Mouse (Mus musculus) liver, adult 2 months (tissue): ENCODE data around the gene AI481877. TPM values are rescaled to one million over a fixed set of nuclear protein-coding genes. Genes with fewer than 3 reads are reported as not detected.
A peak's percentile ranks its signal among the peaks of the same experiment; 100 is the strongest.

Experiments used
- DNase-seq: peaks from one replicate; pipeline ENCODE4 v3.0.0-alpha.2; 2011; ENCODE audit warnings: low read depth, low spot score; ENCODE audit errors: extremely low read depth
- H3K27ac ChIP-seq: fragments of 200-500 bp; replicated peaks from 2 replicates; pipeline ENCODE4 v1.5.1; 2012; ENCODE audit warnings: low read depth, mild to moderate bottlenecking, control low read depth, inconsistent platforms, low read length; ENCODE audit not compliant: insufficient read depth
- H3K27me3 ChIP-seq: fragments of 200-500 bp; 2 replicates; pipeline ENCODE4 v1.6.1; 2012; ENCODE audit warnings: mild to moderate bottlenecking, moderate library complexity, low read length, inconsistent platforms; ENCODE audit not compliant: control insufficient read depth, insufficient read depth
- H3K36me3 ChIP-seq: fragments of 200-500 bp; 2 replicates; pipeline ENCODE4 v1.6.1; 2012; ENCODE audit warnings: low read length, inconsistent platforms; ENCODE audit not compliant: control insufficient read depth, insufficient read depth
- H3K4me1 ChIP-seq: fragments of 200-500 bp; 2 replicates; pipeline ENCODE4 v1.6.1; 2011; ENCODE audit warnings: low read length; ENCODE audit not compliant: control insufficient read depth, insufficient read depth
- H3K4me3 ChIP-seq: fragments of 200-500 bp; 2 replicates; pipeline ENCODE4 v1.5.1; 2011; ENCODE audit warnings: low read depth, mild to moderate bottlenecking, control low read depth, low read length, moderate library complexity; ENCODE audit not compliant: insufficient read depth
- H3K79me2 ChIP-seq: fragments of 200-500 bp; 2 replicates; pipeline ENCODE4 v1.6.1; 2012; ENCODE audit warnings: inconsistent platforms, mild to moderate bottlenecking, low read length, moderate library complexity; ENCODE audit not compliant: control insufficient read depth, insufficient read depth
- H3K9ac ChIP-seq: fragments of 200-500 bp; 2 replicates; pipeline ENCODE4 v1.6.1; 2012; ENCODE audit warnings: low read depth, mild to moderate bottlenecking, control low read depth, inconsistent platforms, low read length
- CTCF ChIP-seq: fragments of 200-500 bp; IDR thresholded peaks from 2 replicates; pipeline ENCODE4 v1.5.1; 2011; ENCODE audit warnings: low read depth, low read length, control low read depth
- POLR2A ChIP-seq: fragments of 200-500 bp; IDR thresholded peaks from 2 replicates; pipeline ENCODE4 v1.6.1; 2011; ENCODE audit warnings: low read length, control low read depth; ENCODE audit not compliant: insufficient read depth; ENCODE audit errors: extremely low read depth
- WGBS: fragments of 180-500 bp; shearing (Covaris S2); methylation state at CpG from one replicate; pipeline ENCODE4 v1.1.7; 2018; 5-methylcytosine and 5-hydroxymethylcytosine counted together
- polyA plus RNA-seq: library from polyadenylated mRNA; depleted of rRNA; stranded (reverse); fragments of >200 nt; gene quantifications from 2 replicates; pipeline ENCODE4 v1.2.3, GENCODE M21; 2012
- total RNA-seq: library from RNA; depleted of rRNA; stranded (reverse); fragments of >200 nt; gene quantifications from 2 replicates; pipeline ENCODE4 v1.2.3, GENCODE M21; 2014

The AI481877 gene
- total and polyA plus RNA-seq, 2 experiments, result not detected

DNA sequence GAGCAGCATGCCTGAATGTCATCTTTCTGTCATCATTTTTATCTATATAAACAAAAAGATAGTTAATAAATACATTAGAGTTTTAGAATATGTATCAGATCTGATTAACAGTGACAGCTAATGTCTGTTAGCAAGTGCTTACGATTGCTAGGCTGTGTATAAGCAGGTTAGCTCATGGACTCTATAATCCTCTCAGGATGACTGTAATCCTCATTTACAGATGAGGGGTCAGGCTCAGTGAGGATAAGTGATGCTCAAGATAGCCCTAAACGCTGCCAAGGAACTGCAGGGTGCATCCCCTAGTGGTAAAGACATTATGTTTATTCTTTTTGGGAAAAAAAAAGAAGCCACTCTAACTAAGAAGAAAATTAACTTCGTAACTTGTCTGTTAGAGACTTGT lies 69.5 kb downstream of the AI481877 start:
- Histone ChIP-seq H3K27ac (no peak overlapping the region), H3K9ac (no peak overlapping the region), H3K4me1 (no peaks in the 10 kb centered on the region), H3K36me3 (no peaks in the 10 kb centered on the region), H3K27me3 (no peaks in the 10 kb centered on the region), H3K79me2 (no peaks in the 10 kb centered on the region), H3K4me3 (no peak overlapping the region)
- WGBS, result 65% methylated on average over 3 of the region's 3 CpGs
- TF ChIP-seq POLR2A, result no peak
- no peak for TF ChIP-seq CTCF
- no peak for DNase-seq

DNA sequence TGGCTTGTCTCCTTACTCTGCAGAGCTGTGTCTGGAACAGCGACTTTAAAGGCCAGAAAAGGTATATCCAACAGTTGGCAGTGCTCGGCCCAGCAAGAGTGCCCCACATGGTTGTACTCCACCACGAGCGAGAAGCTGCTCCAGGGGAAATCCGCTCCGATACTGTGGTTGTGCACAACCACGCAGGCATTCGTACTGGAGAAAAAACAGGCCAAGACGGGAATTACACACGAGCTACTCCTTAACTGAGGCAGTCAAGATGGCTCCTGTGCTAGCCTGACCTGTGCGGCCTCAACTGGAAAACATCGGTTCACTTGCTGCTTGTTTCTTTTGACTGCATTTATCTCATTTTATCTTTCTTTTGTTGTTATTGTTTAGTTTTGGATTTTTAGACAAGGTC lies 76.3 kb downstream of the AI481877 start:
- Histone ChIP-seq H3K27me3 (no peaks in the 10 kb centered on the region), H3K79me2 (no peaks in the 10 kb centered on the region), H3K9ac (no peak overlapping the region), H3K27ac (no peak overlapping the region), H3K4me3 (no peak overlapping the region), H3K4me1 (no peaks in the 10 kb centered on the region), H3K36me3 (no peaks in the 10 kb centered on the region)
- WGBS, result 84% methylated on average over 12 of the region's 12 CpGs
- TF ChIP-seq POLR2A (no peak), CTCF (no peak)
- no peak for DNase-seq

DNA sequence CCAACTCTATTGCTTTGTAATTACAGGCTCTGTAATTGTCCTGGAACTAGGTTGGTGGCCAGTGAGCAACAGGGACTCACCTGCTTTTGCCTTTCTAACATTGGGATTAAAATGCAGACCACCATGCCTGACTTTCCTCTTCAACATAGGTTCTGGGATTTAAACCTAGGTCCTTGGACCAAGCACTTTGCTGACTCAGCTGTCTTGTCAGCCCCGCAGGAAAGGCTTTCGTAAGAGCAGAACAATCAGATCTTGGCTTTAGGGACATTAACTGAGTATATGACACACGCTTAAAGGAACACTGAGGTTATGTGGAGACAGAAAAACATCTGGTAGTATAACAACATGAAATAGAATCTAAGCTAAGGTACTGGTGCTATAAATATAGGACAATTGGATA lies 80.9 kb downstream of the AI481877 start:
- H3K4me1 ChIP-seq, result no peaks in the 10 kb centered on the region
- DNase-seq, result peak; percentile 8
- no peak overlapping the region for H3K4me3 ChIP-seq
- WGBS, result 76% methylated on average over 3 of the region's 3 CpGs
- no peaks in the 10 kb centered on the region for H3K27me3 ChIP-seq
- TF ChIP-seq CTCF, result no peak
- TF ChIP-seq POLR2A, result no peak
- H3K36me3 ChIP-seq, result no peaks in the 10 kb centered on the region
- no peaks in the 10 kb centered on the region for H3K79me2 ChIP-seq
- H3K27ac ChIP-seq, result no peak overlapping the region
- no peak overlapping the region for H3K9ac ChIP-seq

DNA sequence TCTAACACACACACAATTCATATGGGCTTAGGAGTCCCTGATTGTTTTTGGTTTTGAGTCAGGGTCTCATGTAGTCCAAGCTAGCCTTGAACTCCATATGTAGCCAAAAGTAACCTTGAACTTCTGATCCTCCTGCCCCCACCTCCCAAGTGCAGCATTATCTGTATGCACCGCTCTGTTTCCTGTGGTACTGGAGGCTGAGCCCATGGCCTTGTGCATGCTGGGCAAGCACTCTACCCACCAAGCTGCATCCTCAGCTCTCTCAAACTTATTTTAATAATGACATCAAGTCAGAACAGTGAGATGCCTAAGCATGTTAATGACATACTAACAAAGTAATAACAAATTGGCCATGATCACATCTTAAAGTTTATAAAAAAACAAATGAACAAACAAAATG lies 87.7 kb downstream of the AI481877 start:
- WGBS, result 93% methylated on average over 1 of the region's 1 CpGs
- no peaks in the 10 kb centered on the region for H3K27me3 ChIP-seq
- H3K4me1 ChIP-seq, result no peaks in the 10 kb centered on the region

DNA sequence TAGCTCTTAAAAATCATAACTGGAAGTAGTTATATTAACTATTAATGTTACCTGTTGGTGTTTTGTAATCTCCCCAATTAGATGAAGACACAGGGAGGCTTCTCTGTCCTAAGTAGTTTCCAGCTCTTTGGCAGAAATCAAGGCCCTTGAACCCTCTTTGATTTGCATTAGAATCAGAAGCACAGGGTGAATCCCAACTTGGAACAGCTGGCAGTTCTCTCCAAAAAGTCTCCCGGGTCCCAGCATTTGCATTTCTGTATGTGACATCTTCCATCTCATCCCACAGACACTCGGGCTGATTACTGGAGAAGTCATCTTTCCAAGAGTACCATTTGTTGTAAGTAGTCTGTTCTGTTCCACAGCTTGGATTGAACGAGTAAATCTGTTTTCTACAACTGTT lies 91.6 kb downstream of the AI481877 start:
- Histone ChIP-seq H3K27me3 (no peaks in the 10 kb centered on the region), H3K36me3 (no peaks in the 10 kb centered on the region), H3K4me3 (no peak overlapping the region), H3K4me1 (no peaks in the 10 kb centered on the region), H3K9ac (no peak overlapping the region), H3K27ac (no peak overlapping the region), H3K79me2 (no peaks in the 10 kb centered on the region)
- 63% methylated on average over 3 of the region's 3 CpGs for WGBS
- no peak for DNase-seq
- TF ChIP-seq CTCF, result no peak
- no peak for TF ChIP-seq POLR2A

More for the DNA sequence above, 87.7 kb downstream of the AI481877 start:
- DNase-seq, result no peak
- Histone ChIP-seq H3K4me3 (no peak overlapping the region), H3K27ac (no peak overlapping the region), H3K79me2 (no peaks in the 10 kb centered on the region), H3K36me3 (no peaks in the 10 kb centered on the region), H3K9ac (no peak overlapping the region)
- TF ChIP-seq CTCF (no peak), POLR2A (no peak)

DNA sequence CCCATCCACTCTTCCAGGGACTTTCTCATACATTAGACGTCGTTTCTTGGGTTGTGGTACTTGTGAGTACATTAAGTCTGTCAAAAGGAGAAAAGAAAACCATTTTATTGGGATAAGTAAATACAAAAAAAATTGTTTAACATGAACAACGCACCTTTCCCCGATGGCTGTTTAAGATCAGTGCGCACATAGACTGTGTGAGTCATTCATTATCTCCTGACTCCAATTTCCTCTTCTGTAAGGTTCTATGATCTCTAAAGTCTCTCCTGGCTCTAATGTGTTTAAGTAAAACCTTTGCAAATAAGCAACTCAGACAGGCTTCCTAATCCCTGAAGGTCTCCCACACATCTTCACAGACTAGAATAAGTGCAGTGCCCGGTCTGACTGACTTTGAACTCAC lies 94.9 kb downstream of the AI481877 start:
- no peak for DNase-seq
- Histone ChIP-seq H3K9ac (no peak overlapping the region), H3K27me3 (no peaks in the 10 kb centered on the region), H3K79me2 (no peaks in the 10 kb centered on the region), H3K27ac (no peak overlapping the region), H3K4me3 (no peak overlapping the region), H3K36me3 (peaks cover 4% of the 10 kb centered on the region; the same call in 1 of the 2 replicates), H3K4me1 (no peaks in the 10 kb centered on the region)
- WGBS, result 91% methylated on average over 6 of the region's 6 CpGs
- TF ChIP-seq CTCF (no peak), POLR2A (no peak)
